Mouse (Mus musculus) monocyte, adult 2 months (primary cell): Measurements from ENCODE around the gene Stxbp6.

Experiments used
- DNase-seq, 2 experiments: peaks; one replicate each; pipeline ENCODE4 v3.0.0; 2022; ENCODE audit warnings: low spot score in 2 of 2, low read depth in 1 of 2

Gene Stxbp6

GRCm38 (mm10) chr12:44997422-44997821, 77.1 kb downstream of the Stxbp6 start:
- DNase-seq: no peak

- no peak for DNase-seq
Measured at GRCm38 (mm10) chr12:44996897-44997296, 77.6 kb downstream of the Stxbp6 start.

GRCm38 (mm10) chr12:44996274-44996673, 78.2 kb downstream of the Stxbp6 start:
- DNase-seq: no peak

- no peak for DNase-seq
Measured at GRCm38 (mm10) chr12:44993391-44993790, 81.1 kb downstream of the Stxbp6 start.

- DNase-seq: no peak
Measured at GRCm38 (mm10) chr12:44992847-44993246, 81.7 kb downstream of the Stxbp6 start.

- DNase-seq: no peak
Measured at GRCm38 (mm10) chr12:44990379-44990778, 84.1 kb downstream of the Stxbp6 start.

GRCm38 (mm10) chr12:44989011-44989410, 85.5 kb downstream of the Stxbp6 start:
- no peak for DNase-seq

- DNase-seq: no peak
Measured at GRCm38 (mm10) chr12:44987762-44988161, 86.7 kb downstream of the Stxbp6 start.

- no peak for DNase-seq
Measured at GRCm38 (mm10) chr12:44979316-44979848, 95.1 kb downstream of the Stxbp6 start.

GRCm38 (mm10) chr12:44975266-44975665, 99.2 kb downstream of the Stxbp6 start:
- no peak for DNase-seq

GRCm38 (mm10) chr12:44971477-44971876, 103.0 kb downstream of the Stxbp6 start:
- DNase-seq: no peak

GRCm38 (mm10) chr12:44967448-44967847, 107.1 kb downstream of the Stxbp6 start:
- DNase-seq: no peak

GRCm38 (mm10) chr12:44957474-44957873, 117.0 kb downstream of the Stxbp6 start:
- DNase-seq: no peak

GRCm38 (mm10) chr12:44953121-44953520, 121.4 kb downstream of the Stxbp6 start:
- DNase-seq: no peak

- DNase-seq: no peak
Measured at GRCm38 (mm10) chr12:44952072-44952471, 122.4 kb downstream of the Stxbp6 start.

GRCm38 (mm10) chr12:44950559-44950958, 124.0 kb downstream of the Stxbp6 start:
- no peak for DNase-seq

- DNase-seq: no peak
Measured at GRCm38 (mm10) chr12:44947823-44948222, 126.7 kb downstream of the Stxbp6 start.

GRCm38 (mm10) chr12:44940325-44940724, 134.2 kb downstream of the Stxbp6 start:
- no peak for DNase-seq

GRCm38 (mm10) chr12:44939106-44939505, 135.4 kb downstream of the Stxbp6 start:
- no peak for DNase-seq

- no peak for DNase-seq
Measured at GRCm38 (mm10) chr12:44932954-44933353, 141.6 kb downstream of the Stxbp6 start.

- no peak for DNase-seq
Measured at GRCm38 (mm10) chr12:44931716-44932115, 142.8 kb downstream of the Stxbp6 start.

- no peak for DNase-seq
Measured at GRCm38 (mm10) chr12:44928456-44928855, 146.1 kb downstream of the Stxbp6 start.

GRCm38 (mm10) chr12:44925901-44926300, 148.6 kb downstream of the Stxbp6 start:
- no peak for DNase-seq

GRCm38 (mm10) chr12:44923273-44923672, 151.2 kb downstream of the Stxbp6 start:
- DNase-seq: no peak
